Mouse (Mus musculus) mouse embryonic stem cell (cell line): Measurements from ENCODE around the gene 1700020N15Rik.
"Not testable (repeated sequence)": the region's sequence is repeated elsewhere in the genome, so short reads cannot be mapped to it uniquely, and the experiment has no call there.

Experiments
- in situ Hi-C, 2 experiments: fragments of 300-500 bp; cut with MboI; formaldehyde crosslinking; loops; 1 replicate in 1 of 2; 3 replicates in 1 of 2; pipeline ENCODE4 v1.14.3; 2019 to 2020; ENCODE audit warnings: low sequenced_read_pairs in 2 of 2, low pct_unique_long_range_greater_than_20kb in 1 of 2, mixed read lengths in 1 of 2; ENCODE audit not compliant: unreplicated experiment in 1 of 2

1700020N15Rik gene

GRCm38 (mm10) chrX:69945000-69945399 lies at the start of gene 1700020N15Rik:
Gene 1700020N15Rik, plus strand, starts transcription at chrX:69945300.
- in situ Hi-C loops: not testable (repeated sequence)

GRCm38 (mm10) chrX:69976790-69977579 lies 31.9 kb downstream of the 1700020N15Rik start:
- in situ Hi-C loops: no loop called here
